Mouse (Mus musculus): Measurements from ENCODE around the gene Tmem247. TPM values are rescaled to one million over a fixed set of nuclear protein-coding genes. Genes with fewer than 3 reads are reported as not detected.
A peak's percentile ranks its signal among the peaks of the same experiment; 100 is the strongest.

The Tmem247 gene
- total and polyA plus RNA-seq, 3 experiments, result not detected

GRCm38 (mm10) chr17:86963586-86963902 lies 46.4 kb downstream of the Tmem247 start:
- no peak for ATAC-seq (ENCODE audit: extremely low read depth, insufficient number of reproducible peaks, low FRiP score, poor library complexity, severe bottlenecking)
- H3K27me3 ChIP-seq (ENCODE audit: insufficient read depth, low read length), result peaks cover 25% of the 10 kb centered on the region
- no peak for DNase-seq (ENCODE audit: low spot score)
- no peaks in the 10 kb centered on the region for H3K36me3 ChIP-seq (replicated peaks)
- peaks cover 12% of the 10 kb centered on the region for H3K9me3 ChIP-seq (replicated peaks)
- peak overlapping the region; percentile 68 for H3K4me3 ChIP-seq (ENCODE audit: low read depth, low read length)
- H3K4me1 ChIP-seq (ENCODE audit: insufficient read depth, low read depth, low read length), result peaks cover 9% of the 10 kb centered on the region
- no peak for TF ChIP-seq GATA2 (IDR thresholded peaks at IDR 0.05; ENCODE audit: borderline replicate concordance, low read depth, low read length)
- TF ChIP-seq POLR2AphosphoS5 (IDR thresholded peaks at IDR 0.05; ENCODE audit: insufficient replicate concordance, low read depth, low read length), result no peak
- TF ChIP-seq CTCF (IDR thresholded peaks at IDR 0.05; ENCODE audit: low read depth, low read length), result no peak
- no peak for TF ChIP-seq GATA1 (IDR thresholded peaks at IDR 0.05; ENCODE audit: borderline replicate concordance, low read length)
- TF ChIP-seq TAL1 (conservative IDR thresholded peaks at IDR 0.05; ENCODE audit: low read depth, low read length), result no peak

- Histone ChIP-seq H3K4me3 (ENCODE audit: low read depth, low read length) (no peak overlapping the region), H3K9me3 (replicated peaks) (peaks cover 12% of the 10 kb centered on the region), H3K4me1 (ENCODE audit: insufficient read depth, low read depth, low read length) (peaks cover 9% of the 10 kb centered on the region), H3K36me3 (replicated peaks) (no peaks in the 10 kb centered on the region), H3K27me3 (ENCODE audit: insufficient read depth, low read length) (peaks cover 25% of the 10 kb centered on the region)
- no peak for TF ChIP-seq GATA1 (IDR thresholded peaks at IDR 0.05; ENCODE audit: borderline replicate concordance, low read length)
- no peak for TF ChIP-seq POLR2AphosphoS5 (IDR thresholded peaks at IDR 0.05; ENCODE audit: insufficient replicate concordance, low read depth, low read length)
- no peak for TF ChIP-seq GATA2 (IDR thresholded peaks at IDR 0.05; ENCODE audit: borderline replicate concordance, low read depth, low read length)
- TF ChIP-seq CTCF (IDR thresholded peaks at IDR 0.05; ENCODE audit: low read depth, low read length), result no peak
- no peak for TF ChIP-seq TAL1 (conservative IDR thresholded peaks at IDR 0.05; ENCODE audit: low read depth, low read length)
- ATAC-seq (ENCODE audit: extremely low read depth, insufficient number of reproducible peaks, low FRiP score, poor library complexity, severe bottlenecking) (no peak), DNase-seq (ENCODE audit: low spot score) (no peak)
Measured at GRCm38 (mm10) chr17:86964041-86964440, 46.9 kb downstream of the Tmem247 start.

- TF ChIP-seq GATA2 (IDR thresholded peaks at IDR 0.05; ENCODE audit: borderline replicate concordance, low read depth, low read length), result no peak
- TF ChIP-seq GATA1 (IDR thresholded peaks at IDR 0.05; ENCODE audit: borderline replicate concordance, low read length), result no peak
- no peak for TF ChIP-seq CTCF (IDR thresholded peaks at IDR 0.05; ENCODE audit: low read depth, low read length)
- TF ChIP-seq TAL1 (conservative IDR thresholded peaks at IDR 0.05; ENCODE audit: low read depth, low read length), result no peak
- no peak for TF ChIP-seq POLR2AphosphoS5 (IDR thresholded peaks at IDR 0.05; ENCODE audit: insufficient replicate concordance, low read depth, low read length)
Measured at GRCm38 (mm10) chr17:86964502-86964901, 47.4 kb downstream of the Tmem247 start.

GRCm38 (mm10) chr17:86965121-86965520 lies 48.0 kb downstream of the Tmem247 start:
- Histone ChIP-seq H3K9me3 (replicated peaks) (peaks cover 13% of the 10 kb centered on the region), H3K4me1 (ENCODE audit: insufficient read depth, low read depth, low read length) (peaks cover 9% of the 10 kb centered on the region), H3K27me3 (ENCODE audit: insufficient read depth, low read length) (peaks cover 25% of the 10 kb centered on the region), H3K36me3 (replicated peaks) (no peaks in the 10 kb centered on the region), H3K4me3 (ENCODE audit: low read depth, low read length) (no peak overlapping the region)
- DNase-seq (ENCODE audit: low spot score), result no peak
- TF ChIP-seq GATA1 (IDR thresholded peaks at IDR 0.05; ENCODE audit: borderline replicate concordance, low read length) (no peak), POLR2AphosphoS5 (IDR thresholded peaks at IDR 0.05; ENCODE audit: insufficient replicate concordance, low read depth, low read length) (no peak), CTCF (IDR thresholded peaks at IDR 0.05; ENCODE audit: low read depth, low read length) (no peak), GATA2 (IDR thresholded peaks at IDR 0.05; ENCODE audit: borderline replicate concordance, low read depth, low read length) (no peak), TAL1 (conservative IDR thresholded peaks at IDR 0.05; ENCODE audit: low read depth, low read length) (no peak)
- ATAC-seq (ENCODE audit: extremely low read depth, insufficient number of reproducible peaks, low FRiP score, poor library complexity, severe bottlenecking), result no peak

More at GRCm38 (mm10) chr17:86964502-86964901, 47.4 kb downstream of the Tmem247 start:
- H3K9me3 ChIP-seq (replicated peaks), result peaks cover 12% of the 10 kb centered on the region
- peaks cover 25% of the 10 kb centered on the region for H3K27me3 ChIP-seq (ENCODE audit: insufficient read depth, low read length)
- H3K4me1 ChIP-seq (ENCODE audit: insufficient read depth, low read depth, low read length), result peaks cover 9% of the 10 kb centered on the region
- ATAC-seq (ENCODE audit: extremely low read depth, insufficient number of reproducible peaks, low FRiP score, poor library complexity, severe bottlenecking) (no peak; the same call in 1 of the 2 replicates), DNase-seq (ENCODE audit: low spot score) (no peak)
- no peak overlapping the region for H3K4me3 ChIP-seq (ENCODE audit: low read depth, low read length)
- H3K36me3 ChIP-seq (replicated peaks), result no peaks in the 10 kb centered on the region

GRCm38 (mm10) chr17:86966040-86966439 lies 48.9 kb downstream of the Tmem247 start:
- ATAC-seq (ENCODE audit: extremely low read depth, insufficient number of reproducible peaks, low FRiP score, poor library complexity, severe bottlenecking) (no peak), DNase-seq (ENCODE audit: low spot score) (no peak)
- TF ChIP-seq GATA2 (IDR thresholded peaks at IDR 0.05; ENCODE audit: borderline replicate concordance, low read depth, low read length) (no peak), POLR2AphosphoS5 (IDR thresholded peaks at IDR 0.05; ENCODE audit: insufficient replicate concordance, low read depth, low read length) (no peak), TAL1 (conservative IDR thresholded peaks at IDR 0.05; ENCODE audit: low read depth, low read length) (no peak), GATA1 (IDR thresholded peaks at IDR 0.05; ENCODE audit: borderline replicate concordance, low read length) (no peak), CTCF (IDR thresholded peaks at IDR 0.05; ENCODE audit: low read depth, low read length) (no peak)
- Histone ChIP-seq H3K4me3 (ENCODE audit: low read depth, low read length) (no peak overlapping the region), H3K4me1 (ENCODE audit: insufficient read depth, low read depth, low read length) (peaks cover 9% of the 10 kb centered on the region), H3K36me3 (replicated peaks) (no peaks in the 10 kb centered on the region), H3K27me3 (ENCODE audit: insufficient read depth, low read length) (peaks cover 23% of the 10 kb centered on the region), H3K9me3 (replicated peaks) (peaks cover 20% of the 10 kb centered on the region)

- DNase-seq (ENCODE audit: low spot score) (no peak), ATAC-seq (ENCODE audit: extremely low read depth, insufficient number of reproducible peaks, low FRiP score, poor library complexity, severe bottlenecking) (no peak)
- no peak overlapping the region for H3K4me3 ChIP-seq (ENCODE audit: low read depth, low read length)
- peaks cover 9% of the 10 kb centered on the region for H3K4me1 ChIP-seq (ENCODE audit: insufficient read depth, low read depth, low read length)
- peaks cover 21% of the 10 kb centered on the region for H3K9me3 ChIP-seq (replicated peaks)
- peaks cover 21% of the 10 kb centered on the region for H3K27me3 ChIP-seq (ENCODE audit: insufficient read depth, low read length)
- TF ChIP-seq GATA1 (IDR thresholded peaks at IDR 0.05; ENCODE audit: borderline replicate concordance, low read length), result no peak
- no peak for TF ChIP-seq TAL1 (conservative IDR thresholded peaks at IDR 0.05; ENCODE audit: low read depth, low read length)
- no peak for TF ChIP-seq GATA2 (IDR thresholded peaks at IDR 0.05; ENCODE audit: borderline replicate concordance, low read depth, low read length)
- no peak for TF ChIP-seq POLR2AphosphoS5 (IDR thresholded peaks at IDR 0.05; ENCODE audit: insufficient replicate concordance, low read depth, low read length)
- TF ChIP-seq CTCF (IDR thresholded peaks at IDR 0.05; ENCODE audit: low read depth, low read length), result no peak
- no peaks in the 10 kb centered on the region for H3K36me3 ChIP-seq (replicated peaks)
Measured at GRCm38 (mm10) chr17:86967048-86967447, 49.9 kb downstream of the Tmem247 start.
